Mouse (Mus musculus) E14TG2a.4 (cell line): ENCODE measurements around the gene Zic5.

Source experiments
- CTCF ChIP-seq: conservative IDR thresholded peaks from 2 replicates; pipeline ENCODE4 v1.5.1; 2014; ENCODE audit warnings: low read length
- NANOG ChIP-seq: IDR thresholded peaks from 2 replicates; pipeline ENCODE4 v1.6.1; 2014; ENCODE audit warnings: borderline replicate concordance, low read length, mixed read lengths
- POU5F1 ChIP-seq: IDR thresholded peaks from 2 replicates; pipeline ENCODE4 v1.6.1; 2014; ENCODE audit warnings: low read length, borderline replicate concordance

- no peak for TF ChIP-seq CTCF
- no peak for TF ChIP-seq NANOG
- TF ChIP-seq POU5F1, result no peak
These were observed 28.6 kb downstream of the Zic5 start for GRCm38 (mm10) chr14:122436850-122437249.
